Mouse (Mus musculus): Measurements from ENCODE around the gene Ube2m. TPM values are rescaled to one million over a fixed set of nuclear protein-coding genes. Genes with fewer than 3 reads are reported as not detected.
"Not testable (repeated sequence)": the region's sequence is repeated elsewhere in the genome, so short reads cannot be mapped to it uniquely, and the experiment has no call there.

Gene Ube2m
- 100 to 1,000 TPM; 193 TPM for total RNA-seq (2021)

GRCm38 (mm10) chr7:13037901-13038555 is at the start of gene Ube2m:
Gene Ube2m (minus strand): TSS chr7:13038275.
- peak; percentile 99 for DNase-seq

GRCm38 (mm10) chr7:13072293-13072692 is 34.2 kb upstream of the Ube2m start:
- no peak for DNase-seq

- not testable (repeated sequence) for DNase-seq
Observed at GRCm38 (mm10) chr7:13063399-13063798, 25.3 kb upstream of the Ube2m start.

- no peak for DNase-seq
Observed at GRCm38 (mm10) chr7:13059536-13059935, 21.5 kb upstream of the Ube2m start.

GRCm38 (mm10) chr7:13056913-13057700 is 19.0 kb upstream of the Ube2m start:
- DNase-seq, result no peak

- peak; percentile 93 to 94 for DNase-seq
Observed at GRCm38 (mm10) chr7:13054287-13055010, 16.4 kb upstream of the Ube2m start, which contains the start of gene Mzf1. Gene Mzf1 (minus strand): TSS chr7:13054764.

- no peak for DNase-seq
Observed at GRCm38 (mm10) chr7:13053961-13054286, 15.8 kb upstream of the Ube2m start.

GRCm38 (mm10) chr7:13053501-13053900 is 15.4 kb upstream of the Ube2m start:
- no peak for DNase-seq

- no peak for DNase-seq
Observed at GRCm38 (mm10) chr7:13053001-13053400, 14.9 kb upstream of the Ube2m start.

- no peak for DNase-seq
Observed at GRCm38 (mm10) chr7:13046084-13046483, 8.0 kb upstream of the Ube2m start.

GRCm38 (mm10) chr7:13044254-13044625 is 6.2 kb upstream of the Ube2m start:
- DNase-seq, result no peak

GRCm38 (mm10) chr7:13043445-13044253 is 5.6 kb upstream of the Ube2m start:
- peak in 1 of 2 experiments; percentile 48 for DNase-seq

GRCm38 (mm10) chr7:13043120-13043444 is 5.0 kb upstream of the Ube2m start:
- DNase-seq, result no peak

GRCm38 (mm10) chr7:13042511-13042910 is 4.4 kb upstream of the Ube2m start:
- no peak for DNase-seq

GRCm38 (mm10) chr7:13041256-13041655 is 3.2 kb upstream of the Ube2m start:
- no peak for DNase-seq

GRCm38 (mm10) chr7:13039181-13039580 is 1.1 kb upstream of the Ube2m start:
- no peak for DNase-seq

GRCm38 (mm10) chr7:13038621-13039169 is 620 bp upstream of the Ube2m start:
- no peak for DNase-seq

- peak in 1 of 2 experiments; percentile 48 for DNase-seq
Observed at GRCm38 (mm10) chr7:13037366-13037765, 709 bp downstream of the Ube2m start.

GRCm38 (mm10) chr7:13036806-13037205 is 1.3 kb downstream of the Ube2m start:
- DNase-seq, result no peak

GRCm38 (mm10) chr7:13035211-13035855 is 2.7 kb downstream of the Ube2m start:
- DNase-seq, result no peak

- peak; percentile 98 for DNase-seq
Observed at GRCm38 (mm10) chr7:13034148-13034977, 3.7 kb downstream of the Ube2m start, which contains the start of gene Chmp2a. Gene Chmp2a (minus strand): TSS chr7:13034807.
